Mouse (Mus musculus) lung, adult 2 months (tissue): ENCODE results near the gene Vmn1r107. TPM values are rescaled to one million over a fixed set of nuclear protein-coding genes. Genes with fewer than 3 reads are reported as not detected.
"Not testable (repeated sequence)": the region's sequence is repeated elsewhere in the genome, so short reads cannot be mapped to it uniquely, and the experiment has no call there.

Experiments used
- DNase-seq: peaks from one replicate; pipeline ENCODE4 v3.0.0; 2022
- H3K4me1 ChIP-seq: fragments of 200-500 bp; 2 replicates; pipeline ENCODE4 v1.6.1; 2011; ENCODE audit warnings: low read length; ENCODE audit not compliant: control insufficient read depth, insufficient read depth
- H3K4me3 ChIP-seq: fragments of 200-500 bp; replicated peaks from 2 replicates; pipeline ENCODE3; 2011; ENCODE audit warnings: low read depth, mild to moderate bottlenecking, control low read depth, low read length; ENCODE audit errors: extremely low read depth
- WGBS: fragments of 180-500 bp; shearing (Covaris S2); methylation state at CpG from one replicate; pipeline ENCODE4 v1.1.7; 2018; 5-methylcytosine and 5-hydroxymethylcytosine counted together
- polyA plus RNA-seq: library from polyadenylated mRNA; depleted of rRNA; stranded (reverse); fragments of >200 nt; gene quantifications from 2 replicates; pipeline ENCODE4 v1.2.3, GENCODE M21; 2012; rRNA removed

The Vmn1r107 gene
- polyA plus RNA-seq = not detected in 2 replicates

DNA sequence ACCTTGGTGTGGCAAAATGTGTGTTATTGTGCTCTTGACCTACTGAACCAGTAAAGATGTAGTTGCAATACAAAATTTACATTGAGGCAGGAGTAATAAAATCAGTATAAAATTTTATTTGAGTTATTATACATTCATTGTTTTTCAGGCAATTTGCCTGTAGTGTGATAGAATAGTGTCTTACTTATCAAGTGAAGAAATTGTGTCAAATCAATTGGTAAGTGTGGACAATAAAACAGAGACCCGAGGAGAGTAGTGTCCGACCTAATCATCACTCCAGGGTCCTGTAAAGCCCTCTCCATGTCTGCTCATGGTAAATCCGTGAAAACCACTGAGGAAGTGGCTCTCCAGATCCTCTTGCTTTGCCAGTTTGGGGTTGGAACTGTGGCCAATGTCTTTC is at the start of gene Vmn1r107:
Vmn1r107 (plus strand) TSS at position 301 of the 400 bp plus-strand sequence.
- H3K4me3 ChIP-seq, DNase-seq, H3K4me1 ChIP-seq: not testable (repeated sequence)
- WGBS = no CpG with 5 or more reads among the region's 3 CpGs

DNA sequence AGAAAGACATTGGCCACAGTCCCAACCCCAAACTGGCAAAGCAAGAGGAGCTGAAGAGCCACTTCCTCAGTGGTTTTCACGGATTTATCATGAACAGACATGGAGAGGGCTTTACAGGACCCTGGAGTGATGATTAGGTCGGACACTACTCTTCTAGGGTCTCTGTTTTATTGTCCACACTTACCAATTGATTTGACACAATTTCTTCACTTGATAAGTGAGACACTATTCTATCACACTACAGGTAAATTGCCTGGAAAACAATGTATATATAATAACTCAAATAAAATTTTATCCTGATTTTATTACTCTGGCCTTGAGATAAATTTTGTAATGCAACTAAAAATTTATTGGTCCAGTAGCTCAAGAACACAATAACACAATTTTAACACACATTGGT is 34.4 kb downstream of the Vmn1r107 start, which contains the start of gene Vmn1r111:
Vmn1r111 (minus strand) TSS at position 101 of the 400 bp plus-strand sequence.
- H3K4me1 ChIP-seq, DNase-seq: not testable (repeated sequence)
- no CpG with 5 or more reads among the region's 2 CpGs for WGBS

More for the DNA sequence above, 34.4 kb downstream of the Vmn1r107 start, which contains the start of gene Vmn1r111:
- H3K4me3 ChIP-seq = not testable (repeated sequence)

Other genes starting within 250 kb of the Vmn1r107 start
- not detected in 2 replicates for gene Vmn1r101, start 226.3 kb upstream of the Vmn1r107 start, polyA plus RNA-seq
- gene Gm10670, start 194.0 kb upstream of the Vmn1r107 start, polyA plus RNA-seq = not detected in 2 replicates
- not detected in 2 replicates for gene Vmn1r103, start 158.4 kb upstream of the Vmn1r107 start, polyA plus RNA-seq
- not detected in 2 replicates for gene Vmn1r104, start 135.1 kb upstream of the Vmn1r107 start, polyA plus RNA-seq
- not detected in 2 replicates for gene Gm5726, start 123.2 kb upstream of the Vmn1r107 start, polyA plus RNA-seq
- gene Gm4141, start 92.7 kb upstream of the Vmn1r107 start, polyA plus RNA-seq = not detected in 2 replicates
- gene Gm4513, start 69.9 kb upstream of the Vmn1r107 start, polyA plus RNA-seq = not detected in 2 replicates
- gene Vmn1r111, start 34.3 kb downstream of the Vmn1r107 start, polyA plus RNA-seq = not detected in 2 replicates
- gene Gm10668, start 61.7 kb downstream of the Vmn1r107 start, polyA plus RNA-seq = not detected in 2 replicates
- gene Vmn1r112, start 102.3 kb downstream of the Vmn1r107 start, polyA plus RNA-seq = not detected in 2 replicates
- not detected in 2 replicates for gene Vmn1r113, start 118.4 kb downstream of the Vmn1r107 start, polyA plus RNA-seq
- gene Vmn1r114, start 143.3 kb downstream of the Vmn1r107 start, polyA plus RNA-seq = not detected in 2 replicates
- not detected in 2 replicates for gene Vmn1r115, start 176.1 kb downstream of the Vmn1r107 start, polyA plus RNA-seq
- not detected in 2 replicates for gene Vmn1r116, start 203.3 kb downstream of the Vmn1r107 start, polyA plus RNA-seq
- not detected in 2 replicates for gene Vmn1r117, start 215.2 kb downstream of the Vmn1r107 start, polyA plus RNA-seq
- gene Vmn1r118, start 243.4 kb downstream of the Vmn1r107 start, polyA plus RNA-seq = not detected in 2 replicates